Mouse (Mus musculus): Measurements from ENCODE around the gene Enox1. TPM values are rescaled to one million over a fixed set of nuclear protein-coding genes. Genes with fewer than 3 reads are reported as not detected.

Gene Enox1
- total RNA-seq, 2 experiments from 2014 or later = not detected

- no peak for ATAC-seq (replicated peaks; ENCODE audit: low FRiP score, poor library complexity, severe bottlenecking)
These were observed 428.7 kb downstream of the Enox1 start for GRCm38 (mm10) chr14:77585031-77585800.

GRCm38 (mm10) chr14:77586033-77586432 lies 429.5 kb downstream of the Enox1 start:
- no peak for ATAC-seq (replicated peaks; ENCODE audit: low FRiP score, poor library complexity, severe bottlenecking)

GRCm38 (mm10) chr14:77587182-77587581 lies 430.6 kb downstream of the Enox1 start:
- no peak for ATAC-seq (replicated peaks; ENCODE audit: low FRiP score, poor library complexity, severe bottlenecking)

DNA sequence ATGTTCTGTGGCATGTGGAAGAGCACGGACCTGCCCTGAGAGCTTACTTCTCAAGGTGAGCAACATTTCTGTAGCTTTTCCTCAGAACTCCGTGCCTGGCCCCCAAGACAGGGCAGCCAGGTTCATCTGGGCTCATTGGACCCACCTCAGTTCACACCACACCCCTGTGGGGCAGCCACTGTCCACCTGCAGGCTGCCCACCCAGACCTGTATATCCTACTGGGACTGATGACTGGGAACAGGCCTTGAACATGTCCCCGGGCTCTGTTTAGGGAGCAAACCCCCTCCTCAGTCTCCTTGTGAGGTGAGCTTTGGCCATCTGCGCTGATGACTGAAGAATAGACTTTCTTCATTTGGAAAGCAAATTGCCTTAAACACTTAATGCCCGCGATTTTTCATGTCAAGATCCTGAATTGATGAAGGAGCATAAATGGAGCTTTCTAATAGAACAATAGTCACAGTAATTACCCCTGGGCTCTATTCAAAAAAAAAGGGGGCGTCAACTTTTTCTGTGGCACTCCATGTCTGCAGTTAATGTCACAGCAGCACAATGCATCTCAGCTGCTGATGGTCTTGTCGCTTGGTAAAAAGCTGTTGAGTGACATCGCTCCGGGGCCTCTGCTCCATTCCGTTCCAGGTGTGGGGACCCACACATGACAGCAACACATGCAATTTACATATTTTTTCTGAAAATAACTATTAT lies 436.7 kb downstream of the Enox1 start:
- ATAC-seq (replicated peaks; ENCODE audit: low FRiP score, poor library complexity, severe bottlenecking) = no peak

DNA sequence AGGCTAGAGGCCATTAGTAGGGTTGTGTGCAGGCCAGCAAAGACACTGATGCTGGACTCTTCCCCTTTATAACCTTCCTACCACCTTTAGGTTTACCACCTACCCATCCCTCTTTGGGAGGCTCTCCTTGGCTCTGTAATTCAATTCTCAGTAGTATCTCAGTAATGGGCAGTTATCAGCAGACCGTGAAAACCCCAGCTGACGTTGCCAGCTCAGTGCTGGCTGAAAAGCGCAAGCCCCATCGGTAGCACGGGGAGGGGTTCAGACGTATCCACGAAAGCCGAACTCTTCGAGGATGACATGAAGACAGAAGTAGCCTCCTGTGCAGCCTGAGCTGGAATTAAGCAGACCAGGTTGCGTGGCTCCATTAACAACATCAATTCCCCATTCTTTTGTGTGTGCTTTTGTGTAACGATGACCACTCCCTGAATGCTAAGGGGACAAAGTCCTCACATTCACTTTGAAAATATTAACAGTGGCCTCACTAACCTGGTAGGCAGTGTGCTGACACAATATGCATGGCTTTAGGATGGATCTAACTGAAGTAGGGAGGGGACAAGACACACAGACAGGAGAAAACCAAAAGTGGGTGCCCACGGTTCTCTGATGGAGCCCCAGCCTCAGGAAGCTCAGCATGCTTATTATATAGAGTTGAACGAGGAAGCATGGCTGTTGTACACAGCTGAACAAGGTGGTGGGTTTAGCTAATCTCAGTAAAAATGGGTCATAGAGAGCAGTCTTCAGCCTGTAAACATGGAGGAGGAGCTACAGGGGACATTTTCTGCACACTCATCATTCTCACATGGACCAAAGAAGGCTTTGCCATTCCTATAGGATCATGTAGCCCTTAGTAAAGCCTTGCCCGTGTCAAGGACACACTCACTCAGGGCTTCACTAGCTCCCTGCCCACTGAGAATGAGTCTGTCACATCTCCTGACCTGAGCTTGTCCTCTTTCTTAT lies 439.9 kb downstream of the Enox1 start:
- no peak for ATAC-seq (replicated peaks; ENCODE audit: low FRiP score, poor library complexity, severe bottlenecking)

- ATAC-seq (replicated peaks; ENCODE audit: low FRiP score, poor library complexity, severe bottlenecking) = no peak
These were observed 442.6 kb downstream of the Enox1 start for GRCm38 (mm10) chr14:77599016-77599704.

- ATAC-seq (replicated peaks; ENCODE audit: low FRiP score, poor library complexity, severe bottlenecking) = no peak
These were observed 444.2 kb downstream of the Enox1 start for GRCm38 (mm10) chr14:77600773-77601172.

- no peak for ATAC-seq (replicated peaks; ENCODE audit: low FRiP score, poor library complexity, severe bottlenecking)
These were observed 444.9 kb downstream of the Enox1 start for GRCm38 (mm10) chr14:77601446-77601845.

- no peak for ATAC-seq (replicated peaks; ENCODE audit: low FRiP score, poor library complexity, severe bottlenecking)
These were observed 451.7 kb downstream of the Enox1 start for GRCm38 (mm10) chr14:77608182-77608839.

DNA sequence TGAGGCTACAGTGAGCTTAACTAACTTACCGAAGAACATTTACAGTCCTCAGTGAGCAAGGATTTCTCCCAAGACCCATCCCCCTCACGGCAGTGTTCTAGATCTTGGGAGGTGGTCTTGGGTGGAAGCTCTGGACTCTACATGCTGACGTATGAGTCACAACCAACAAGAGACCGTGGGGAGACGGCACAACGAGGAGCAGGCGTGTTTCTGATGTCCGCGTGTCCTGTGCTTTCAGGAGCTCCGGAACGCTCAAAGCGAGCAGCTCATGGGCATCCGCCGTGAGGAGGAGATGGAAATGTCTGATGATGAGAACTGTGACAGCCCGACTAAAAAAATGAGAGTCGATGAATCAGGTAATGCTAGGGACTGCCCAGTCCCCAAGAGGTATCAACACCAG lies 458.6 kb downstream of the Enox1 start:
- no peak for ATAC-seq (replicated peaks; ENCODE audit: low FRiP score, poor library complexity, severe bottlenecking)

- no peak for ATAC-seq (replicated peaks; ENCODE audit: low FRiP score, poor library complexity, severe bottlenecking)
These were observed 460.7 kb downstream of the Enox1 start for GRCm38 (mm10) chr14:77617250-77617649.

DNA sequence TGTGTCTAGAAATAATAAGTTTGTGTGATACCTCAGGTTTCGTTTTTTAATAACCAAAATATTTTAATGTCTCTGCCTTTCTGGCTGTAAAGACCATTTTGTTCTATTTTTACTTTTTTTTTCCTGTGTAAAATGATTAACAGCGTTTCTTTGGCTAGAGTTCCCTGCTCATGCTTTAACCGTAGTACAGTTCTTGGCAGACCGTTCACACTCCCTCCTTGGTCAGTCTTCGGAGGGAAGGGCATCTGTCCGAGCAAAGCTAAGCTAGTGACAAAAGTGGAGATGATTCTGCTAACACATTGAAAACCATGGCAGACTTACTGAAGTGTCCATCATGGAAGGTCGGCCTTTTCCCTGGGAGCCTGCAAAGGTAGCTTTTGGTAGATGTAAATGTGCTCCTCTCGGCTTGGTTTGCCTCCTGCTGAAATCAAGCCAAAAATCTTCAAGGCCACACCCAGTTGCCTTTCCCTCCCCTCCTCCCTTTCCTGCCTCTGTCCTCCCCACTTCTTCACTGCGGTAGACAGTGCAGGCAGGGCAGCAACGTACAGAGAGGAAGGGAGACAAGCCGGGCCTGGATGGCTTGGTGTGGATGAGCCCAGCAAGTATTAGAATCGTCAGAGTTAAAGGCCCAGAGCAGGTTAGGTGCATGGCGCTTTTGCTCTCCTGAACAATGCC lies 461.7 kb downstream of the Enox1 start:
- ATAC-seq (replicated peaks; ENCODE audit: low FRiP score, poor library complexity, severe bottlenecking) = no peak

GRCm38 (mm10) chr14:77621473-77622264 lies 465.1 kb downstream of the Enox1 start:
- ATAC-seq (replicated peaks; ENCODE audit: low FRiP score, poor library complexity, severe bottlenecking) = no peak

GRCm38 (mm10) chr14:77626557-77627507 lies 470.3 kb downstream of the Enox1 start:
- ATAC-seq (replicated peaks; ENCODE audit: low FRiP score, poor library complexity, severe bottlenecking) = no peak

DNA sequence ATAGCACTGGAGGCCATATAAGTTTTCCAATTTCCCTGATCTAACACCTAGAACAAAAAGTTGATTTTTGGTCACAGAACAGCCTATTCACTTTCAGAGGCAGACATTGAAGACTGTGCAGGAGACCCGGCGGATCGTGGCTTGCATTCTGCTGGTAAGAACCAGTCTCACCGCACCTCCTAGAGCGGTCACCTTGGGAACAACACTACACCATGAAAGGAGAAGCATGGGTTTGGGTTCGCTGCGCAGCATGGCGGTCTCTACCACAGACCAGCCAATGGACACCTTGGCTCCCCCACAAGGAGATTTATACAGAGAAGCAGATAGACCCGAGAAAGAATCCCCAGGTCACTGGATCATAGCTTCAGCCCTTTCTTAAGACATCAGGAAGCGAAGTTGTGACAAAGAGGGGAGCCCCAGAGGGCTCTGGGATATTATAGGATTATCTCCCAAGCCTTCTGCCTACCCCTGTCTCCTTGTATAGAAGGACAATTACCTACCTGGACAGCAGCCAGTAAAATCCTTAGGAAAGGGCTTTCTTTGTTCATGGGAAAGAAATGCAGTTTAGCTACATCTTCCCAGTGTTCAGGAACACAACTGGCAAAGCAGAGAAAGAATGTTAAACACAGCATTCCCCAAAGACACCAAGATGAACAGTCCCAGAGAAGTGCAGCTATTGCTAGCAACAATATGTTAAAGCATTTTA lies 476.1 kb downstream of the Enox1 start:
- ATAC-seq (replicated peaks; ENCODE audit: low FRiP score, poor library complexity, severe bottlenecking) = no peak

- no peak for ATAC-seq (replicated peaks; ENCODE audit: low FRiP score, poor library complexity, severe bottlenecking)
These were observed 476.6 kb downstream of the Enox1 start for GRCm38 (mm10) chr14:77633172-77633542.
